10 mouse cellular contexts compared by ENCODE assay signal in genomic region chr13:48849155-48849554, GRCm38 (mm10). TPM values are rescaled to one million over a fixed set of nuclear protein-coding genes. Genes with fewer than 3 reads are reported as not detected.
DNase-seq lines count a peak whose midpoint lies in the region; ATAC-seq lines count a peak whose summit lies in the region.
"Had no signal": no experiment of that assay in that cellular context is flagged by ENCODE, and none has a peak within 500 bp of the region (broad histone marks: within the 10 kb centered on the region; RNA-seq: fewer than 3 reads in every experiment).

No protein-coding gene starts in this region.

- no peak overlapping the region for H3K4me3 ChIP-seq in neural tube, embryonic 11.5 days (ENCODE audit: low read depth, low read length)
- H3K4me3 ChIP-seq in neural tube, embryonic 14.5 days (ENCODE audit: low read depth, low read length) = no peak overlapping the region
- H3K4me3 ChIP-seq: embryonic facial prominence, embryonic 12.5 days; liver, embryonic 13.5 days had no signal

- 36% methylated on average over 3 of the region's 3 CpGs for WGBS in neural tube, embryonic 11.5 days
- WGBS in neural tube, embryonic 14.5 days = 39% methylated on average over 3 of the region's 3 CpGs

- no peaks in the 10 kb centered on the region for H3K36me3 ChIP-seq in neural tube, embryonic 11.5 days (ENCODE audit: control insufficient read depth, insufficient read depth, low read length)
- no peaks in the 10 kb centered on the region for H3K36me3 ChIP-seq in neural tube, embryonic 14.5 days (ENCODE audit: control insufficient read depth, insufficient read depth, low read length)
- H3K36me3 ChIP-seq: embryonic facial prominence, embryonic 12.5 days; liver, embryonic 13.5 days had no signal

- H3K9me3 ChIP-seq in neural tube, embryonic 11.5 days (ENCODE audit: control insufficient read depth, low read length) = no peaks in the 10 kb centered on the region
- H3K9me3 ChIP-seq in neural tube, embryonic 14.5 days (ENCODE audit: control insufficient read depth, low read length) = no peaks in the 10 kb centered on the region
- H3K9me3 ChIP-seq: embryonic facial prominence, embryonic 12.5 days; liver, embryonic 13.5 days had no signal

- no peak overlapping the region for H3K4me2 ChIP-seq in neural tube, embryonic 11.5 days (ENCODE audit: low read depth)
- no peak overlapping the region for H3K4me2 ChIP-seq in neural tube, embryonic 14.5 days (ENCODE audit: low read depth, low read length)
- H3K4me2 ChIP-seq: embryonic facial prominence, embryonic 12.5 days; liver, embryonic 13.5 days had no signal

- no peak overlapping the region for H3K9ac ChIP-seq in neural tube, embryonic 11.5 days (ENCODE audit: low read length)
- no peak overlapping the region for H3K9ac ChIP-seq in neural tube, embryonic 14.5 days (replicated peaks; ENCODE audit: low read depth, low read length)
- H3K9ac ChIP-seq: embryonic facial prominence, embryonic 12.5 days; liver, embryonic 13.5 days had no signal

- intact Hi-C loops in gastrocnemius, postnatal 36 days (cut with DNase I) = no loop called here
- intact Hi-C loops in heart, postnatal 10 days (cut with DNase I) = no loop called here

- no peak for ATAC-seq in neural tube, embryonic 11.5 days (ENCODE audit: insufficient read depth, low FRiP score, low TSS enrichment)
- 0 out of 2 replicates have a peak, but pooled peaks have one; percentile 22 for ATAC-seq in neural tube, embryonic 14.5 days (ENCODE audit: low read depth)

- peak; percentile 47 for DNase-seq in gastrocnemius, adult 18-20 months (ENCODE audit: low spot score)
- DNase-seq in gastrocnemius, postnatal 36 days = no peak
- DNase-seq in neural tube, embryonic 11.5 days (ENCODE audit: low spot score) = peak; percentile 19
- DNase-seq in neural tube, embryonic 10.5 days (ENCODE audit: extremely low spot score, low spot score) = no peak
- peak; percentile 50 to 52 for DNase-seq in heart, postnatal 10 days
- no peak for DNase-seq in urinary bladder, postnatal 25 days (ENCODE audit: low spot score)
- no peak for DNase-seq in layer of hippocampus, adult 8-10 months (ENCODE audit: low spot score in 2 of 2)
- DNase-seq: liver, embryonic 13.5 days had no signal

- no peaks in the 10 kb centered on the region for H3K27me3 ChIP-seq in neural tube, embryonic 11.5 days (ENCODE audit: control insufficient read depth, insufficient read depth, low read length)
- no peaks in the 10 kb centered on the region for H3K27me3 ChIP-seq in neural tube, embryonic 14.5 days (ENCODE audit: control insufficient read depth, insufficient read depth, low read length)
- H3K27me3 ChIP-seq: embryonic facial prominence, embryonic 12.5 days; liver, embryonic 13.5 days had no signal

- H3K27ac ChIP-seq in neural tube, embryonic 11.5 days (ENCODE audit: low read depth, low read length) = no peak overlapping the region
- peak overlapping the region; percentile 44 for H3K27ac ChIP-seq in neural tube, embryonic 14.5 days (ENCODE audit: low read depth, low read length)
- H3K27ac ChIP-seq: embryonic facial prominence, embryonic 12.5 days; liver, embryonic 13.5 days had no signal

- peaks cover 2% of the 10 kb centered on the region; the same call in 1 of the 2 replicates for H3K4me1 ChIP-seq in neural tube, embryonic 11.5 days (ENCODE audit: control insufficient read depth, insufficient read depth, low read length)
- peaks cover 26% of the 10 kb centered on the region for H3K4me1 ChIP-seq in neural tube, embryonic 14.5 days (ENCODE audit: control insufficient read depth, insufficient read depth, low read length)

RNA-seq across cellular contexts. Expression of gene Phf2, which starts 21.8 kb away (rescaled TPM):
- total RNA-seq in gastrocnemius, adult 18-20 months (2021) = 10 to 100 TPM; 33.1 to 35.2 TPM
- total RNA-seq in gastrocnemius, postnatal 36 days (2021) = 10 to 100 TPM; 23.7 to 28.5 TPM
- polyA plus RNA-seq in neural tube, embryonic 11.5 days (2014; fragmentation: Nextera tagmentation; extraction: Ambion mirVana) = 11.8 and 12.2 TPM in 2 replicates
- total RNA-seq in heart, postnatal 10 days (2021) = 10 to 100 TPM; 31.1 to 32.2 TPM
- 10.7 and 11.7 TPM in 2 replicates for polyA plus RNA-seq in neural tube, embryonic 14.5 days (2014; fragmentation: Nextera tagmentation; extraction: Ambion mirVana)
- total RNA-seq in layer of hippocampus, adult 8-10 months (2022) = 10 to 100 TPM; 35.5 to 40.5 (median 37.5) TPM

Comparison
In these comparisons a context has a peak if more than half of its experiments do, and no peak if none do; other contexts are left out.
1. DNase-seq: peak in gastrocnemius, adult 18-20 months (single experiment), neural tube, embryonic 11.5 days (single experiment) and heart, postnatal 10 days (2 of 2); none in gastrocnemius, postnatal 36 days (0 of 2), neural tube, embryonic 10.5 days (single experiment), urinary bladder, postnatal 25 days (single experiment) and layer of hippocampus, adult 8-10 months (0 of 2).